Mouse (Mus musculus): ENCODE results near the gene Gm48551.

The Gm48551 gene

DNA sequence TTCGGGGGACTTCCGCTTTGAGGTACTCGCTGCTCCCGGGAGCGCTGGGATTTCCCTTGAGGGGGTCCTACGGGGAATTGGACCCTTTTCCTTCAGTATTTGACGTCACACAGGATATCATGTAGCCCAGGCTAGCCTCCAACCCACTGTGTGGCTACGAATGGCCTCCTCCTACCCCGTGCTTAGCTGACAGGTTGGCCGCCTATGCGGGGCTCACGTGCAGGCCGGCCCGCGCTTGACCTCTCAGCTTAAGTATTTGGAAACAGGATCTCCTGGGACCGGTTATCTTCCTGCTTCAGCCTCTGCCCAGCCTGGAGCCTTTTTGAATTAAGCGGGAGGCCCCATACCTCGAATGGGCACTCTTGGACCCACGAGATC is 328 bp downstream of the Gm48551 start:
- no peak for DNase-seq (ENCODE audit: low spot score in 2 of 2)

DNA sequence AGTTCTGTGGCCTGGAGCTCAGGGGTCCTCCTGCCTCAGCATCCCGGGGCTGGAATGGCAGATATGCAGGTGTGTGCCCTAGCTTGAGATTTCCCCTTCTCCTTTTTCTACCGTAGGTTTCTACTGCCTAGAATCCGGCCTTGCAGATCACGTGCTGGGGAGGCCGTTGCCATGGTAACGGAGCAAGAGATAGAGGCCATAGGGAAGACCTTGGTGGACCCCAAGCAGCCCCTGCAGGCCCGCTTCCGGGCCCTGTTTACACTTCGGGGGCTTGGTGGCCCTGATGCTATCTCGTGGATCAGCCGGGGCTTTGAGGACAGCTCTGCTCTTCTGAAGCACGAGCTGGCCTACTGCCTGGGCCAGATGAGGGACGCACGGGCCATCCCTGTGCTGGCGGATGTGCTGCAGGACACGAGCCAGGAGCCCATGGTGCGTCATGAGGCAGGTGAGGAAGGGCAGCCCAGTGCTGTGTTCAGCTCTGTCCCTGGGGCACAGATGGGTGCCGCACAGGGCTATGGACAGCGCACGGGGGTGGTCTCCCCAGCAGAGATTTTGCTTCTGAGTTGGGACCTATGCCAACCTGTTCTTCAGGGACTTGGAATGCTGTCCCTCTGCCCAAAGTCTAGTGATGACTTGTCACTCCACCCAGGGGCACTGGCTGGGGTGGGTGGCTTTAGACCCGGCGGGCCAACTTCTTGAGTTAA is 1.5 kb downstream of the Gm48551 start:
- DNase-seq (ENCODE audit: low spot score in 2 of 2), result peak in 1 of 2 experiments; percentile 49

DNA sequence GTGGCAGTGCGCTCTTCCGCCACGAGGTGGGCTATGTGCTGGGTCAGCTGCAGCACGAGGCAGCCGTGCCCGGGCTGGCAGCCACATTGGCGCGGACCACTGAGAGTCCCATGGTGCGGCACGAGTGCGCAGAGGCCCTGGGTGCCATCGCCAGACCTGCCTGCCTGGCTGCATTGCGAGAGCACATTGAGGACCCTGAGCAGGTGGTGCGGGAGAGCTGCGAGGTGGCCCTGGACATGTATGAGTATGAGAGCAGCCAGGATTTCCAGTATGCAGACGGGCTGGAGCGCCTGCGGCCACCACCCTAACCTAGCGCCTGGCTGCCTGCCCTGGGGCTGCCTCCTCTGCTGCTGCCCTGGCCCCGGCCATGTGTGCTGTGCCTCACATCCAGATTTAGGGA is 3.5 kb downstream of the Gm48551 start:
- DNase-seq (ENCODE audit: low spot score in 2 of 2), result no peak

DNA sequence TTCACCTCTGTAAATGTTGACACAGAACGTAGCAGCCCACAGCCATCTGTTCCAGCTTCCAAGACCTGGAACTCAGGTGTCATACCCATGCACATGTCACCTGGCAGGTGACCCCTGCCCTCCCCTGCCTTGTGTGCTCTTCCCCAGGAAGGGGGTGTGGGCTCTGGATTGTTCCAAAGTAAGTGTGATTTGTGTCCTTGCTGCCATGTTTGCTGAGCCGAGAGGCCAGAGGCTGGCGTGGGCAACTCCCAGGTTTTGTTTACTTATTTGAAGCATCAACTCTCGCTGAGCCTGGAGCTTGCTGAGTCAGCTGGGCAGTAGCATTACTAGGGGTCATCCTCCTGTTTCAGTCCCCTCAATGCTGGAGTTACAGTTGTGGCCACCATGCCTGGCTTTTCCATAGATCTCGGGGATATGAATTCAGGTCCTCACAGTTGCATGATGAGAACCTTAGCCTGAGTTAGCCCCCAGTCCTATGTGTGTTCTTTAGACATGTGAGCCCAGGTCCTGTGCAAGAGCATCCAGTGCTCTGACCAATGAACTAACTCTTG is 4.3 kb downstream of the Gm48551 start, which contains the start of gene Gm48552:
Gm48552 (plus strand) TSS at position 501 of the 551 bp plus-strand sequence.
- DNase-seq (ENCODE audit: low spot score in 2 of 2), result no peak

DNA sequence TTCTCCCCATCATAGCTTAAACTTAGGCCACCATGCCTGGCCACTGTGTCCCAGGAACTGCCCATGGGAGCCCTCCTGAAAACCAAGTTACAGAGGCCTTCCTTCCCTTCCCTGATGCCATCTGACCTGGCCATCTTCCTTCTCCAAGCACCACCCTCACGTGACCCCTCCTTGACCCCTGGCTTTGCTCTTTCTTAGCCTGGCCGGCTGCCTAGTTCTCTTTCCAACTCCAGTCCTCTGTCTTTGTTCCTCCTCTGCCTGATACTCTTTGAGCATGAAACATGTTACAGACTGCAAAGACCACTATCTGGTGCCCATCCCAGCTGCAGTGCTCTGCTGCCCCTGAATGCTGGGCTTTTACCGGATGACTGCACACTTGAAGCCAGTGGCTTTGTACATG is 5.1 kb downstream of the Gm48551 start:
- no peak for DNase-seq (ENCODE audit: low spot score in 2 of 2)

DNA sequence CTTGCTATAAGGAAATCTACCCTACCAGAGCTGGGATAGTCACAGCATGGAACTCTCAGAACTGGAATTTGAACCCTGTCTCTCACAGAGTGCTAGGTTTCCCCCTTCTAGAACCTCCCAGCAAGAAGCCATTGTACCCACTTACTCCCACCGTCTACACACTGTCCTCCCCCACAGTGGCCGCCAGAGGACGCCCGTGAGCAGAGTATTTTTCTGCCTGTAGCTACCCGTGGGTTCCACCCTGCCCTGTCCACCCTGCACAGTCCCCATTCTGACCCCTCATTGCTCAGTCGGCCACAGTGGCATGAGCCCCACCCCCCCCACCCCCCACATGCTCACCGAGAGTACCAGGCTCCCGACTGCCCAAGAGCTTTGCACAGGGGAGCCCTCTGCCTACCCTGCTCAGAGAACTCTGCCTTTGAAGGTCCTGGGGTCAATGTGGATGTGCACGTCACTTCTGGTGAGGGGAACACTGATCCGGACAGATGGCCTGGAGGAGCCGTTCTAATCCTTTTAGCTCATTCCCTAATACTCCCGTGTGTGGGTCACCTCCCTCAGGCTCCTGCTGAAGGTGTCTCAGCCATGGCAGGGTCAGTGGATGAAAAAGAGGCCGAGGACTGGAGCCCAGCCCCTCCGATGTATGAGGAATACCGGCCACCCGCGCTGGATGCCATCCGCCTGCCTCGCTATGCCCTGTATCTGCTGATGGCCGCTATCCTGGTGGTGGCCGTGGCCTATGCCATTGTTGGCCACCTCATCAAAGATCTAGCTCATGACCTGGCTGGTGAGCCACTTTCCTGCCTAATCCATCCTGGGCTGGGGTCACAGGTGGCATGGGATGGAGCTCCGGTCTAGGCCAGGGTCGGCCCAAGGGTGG is 5.8 kb downstream of the Gm48551 start:
- DNase-seq (ENCODE audit: low spot score in 2 of 2), result peak in 1 of 2 experiments; percentile 85

DNA sequence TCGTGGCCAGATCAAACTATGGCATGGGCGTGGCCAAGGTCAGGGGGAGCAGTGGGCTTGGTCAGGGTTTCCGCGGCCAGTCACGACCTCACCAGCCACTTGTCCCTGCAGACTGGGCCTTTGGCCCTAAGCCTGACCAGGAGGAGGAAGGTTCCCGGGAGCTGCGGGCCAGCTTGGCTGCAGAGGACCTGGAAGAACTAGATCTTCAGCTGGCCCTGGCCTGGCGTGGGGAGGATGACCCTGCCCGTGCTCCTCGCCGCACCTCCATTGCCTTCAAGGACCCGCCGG is 6.4 kb downstream of the Gm48551 start:
- DNase-seq (ENCODE audit: low spot score in 2 of 2), result no peak

DNA sequence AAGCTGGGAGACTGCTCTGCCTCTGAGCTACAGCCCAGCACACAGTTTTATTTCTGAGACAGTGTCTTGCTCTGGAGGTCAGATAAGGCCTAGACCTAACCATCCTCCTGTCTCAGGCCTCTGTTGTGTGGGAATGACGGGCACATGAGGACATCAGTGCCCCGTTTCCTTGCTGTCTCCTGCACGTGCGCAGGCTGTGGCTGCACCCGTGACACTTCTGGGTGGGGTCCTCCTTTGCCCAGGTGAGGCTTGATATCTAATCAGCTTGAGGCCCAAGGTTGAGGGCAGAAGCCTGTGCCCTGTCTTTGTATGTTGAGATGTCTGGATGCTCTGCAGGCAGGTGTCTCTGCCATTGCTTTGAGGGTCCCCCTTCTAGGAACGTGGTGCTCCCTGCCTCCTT is 8.0 kb downstream of the Gm48551 start:
- DNase-seq (ENCODE audit: low spot score in 2 of 2), result no peak

DNA sequence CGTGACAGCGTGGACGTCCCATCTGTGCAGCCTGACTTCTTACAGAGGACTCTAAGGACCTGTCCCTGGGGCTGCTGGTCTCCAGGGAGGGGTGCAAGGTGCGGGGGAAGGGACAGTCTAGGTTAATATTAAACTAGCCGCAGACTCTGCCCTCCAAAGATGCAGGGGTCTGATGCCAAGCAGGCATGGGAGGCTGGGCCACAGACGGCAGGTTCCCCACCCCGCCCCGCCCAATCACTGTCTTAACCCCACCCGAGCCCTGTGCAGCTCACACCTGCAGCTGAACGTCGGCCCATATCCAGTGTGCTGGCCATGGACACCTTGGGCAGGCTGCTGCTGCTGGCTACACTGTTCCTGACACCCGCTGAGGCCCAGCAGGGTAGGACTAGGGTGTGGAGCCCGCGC is 8.5 kb downstream of the Gm48551 start, which contains the start of gene Smim24:
Smim24 (plus strand) TSS at position 271 of the 405 bp plus-strand sequence.
- no peak for DNase-seq (ENCODE audit: low spot score in 2 of 2)

DNA sequence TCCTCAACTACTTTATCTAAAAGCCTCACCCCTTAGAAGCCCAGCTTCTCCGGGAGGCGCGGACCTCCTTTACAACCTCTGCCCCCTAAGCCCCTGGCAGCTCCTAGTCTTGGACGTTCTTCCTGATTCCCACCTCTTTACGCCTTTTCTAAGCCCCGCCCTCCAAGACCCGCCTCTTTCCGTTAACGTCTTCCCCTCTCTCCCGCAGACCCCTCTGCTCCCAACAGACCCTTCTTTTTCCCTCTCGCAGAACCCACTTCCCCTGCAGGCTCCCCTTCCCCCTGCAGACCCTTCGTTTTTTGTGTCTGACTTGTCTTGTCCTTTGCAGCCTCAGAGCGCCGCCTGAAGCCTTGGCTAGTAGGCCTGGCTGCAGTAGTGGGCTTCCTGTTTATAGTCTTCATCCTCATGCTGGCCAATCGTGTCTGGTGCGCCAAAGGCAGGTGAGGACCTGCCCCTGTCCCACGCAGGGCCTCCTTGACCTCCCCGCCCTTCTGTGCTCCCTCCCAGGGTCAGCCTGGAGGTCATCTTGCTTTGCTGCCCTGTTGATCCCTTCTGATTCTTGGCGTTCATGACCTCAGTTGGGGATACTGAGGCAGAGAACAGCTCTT is 9.3 kb downstream of the Gm48551 start:
- DNase-seq (ENCODE audit: low spot score in 2 of 2), result no peak

DNA sequence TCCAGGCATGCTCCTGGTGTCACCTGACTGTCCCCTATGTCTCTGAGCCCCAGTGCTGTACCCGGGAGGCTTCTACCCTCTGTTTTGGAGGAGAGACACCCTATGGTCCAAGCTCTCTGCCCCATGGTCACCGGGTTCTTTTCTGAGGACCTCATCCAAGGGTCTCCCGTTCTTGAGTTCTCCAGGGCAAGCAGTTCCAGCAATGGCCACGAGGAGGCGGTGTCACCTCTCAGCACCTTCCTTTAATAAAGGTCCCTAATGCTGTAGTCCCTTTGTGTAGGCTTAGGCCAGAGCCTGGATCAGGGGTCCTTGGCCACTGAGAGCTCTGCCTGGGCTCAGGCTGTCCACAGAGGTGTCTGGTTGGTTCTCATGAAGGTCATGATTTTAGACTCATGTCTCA is 10.9 kb downstream of the Gm48551 start:
- peak in 1 of 2 experiments; percentile 75 for DNase-seq (ENCODE audit: low spot score in 2 of 2)

DNA sequence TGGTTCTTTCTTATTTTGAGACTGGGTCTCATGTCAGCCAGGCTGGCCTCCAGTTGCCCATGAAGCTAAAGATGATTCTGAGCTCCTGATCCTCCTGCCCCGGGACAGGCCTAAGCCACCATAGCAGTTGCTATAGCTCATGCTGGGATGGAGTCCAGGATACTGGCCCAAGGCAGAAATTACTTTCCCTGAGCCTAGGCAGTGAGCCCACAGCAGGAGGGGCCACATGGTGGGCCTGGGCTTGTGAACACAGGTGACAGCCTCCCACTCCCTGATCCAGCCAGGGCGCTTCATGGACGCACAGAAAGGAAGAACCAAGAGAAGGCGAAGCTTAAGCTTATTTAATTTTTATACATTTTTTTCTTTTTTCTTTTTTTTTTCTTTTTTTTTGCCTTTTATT is 11.6 kb downstream of the Gm48551 start:
- DNase-seq (ENCODE audit: low spot score in 2 of 2), result no peak

DNA sequence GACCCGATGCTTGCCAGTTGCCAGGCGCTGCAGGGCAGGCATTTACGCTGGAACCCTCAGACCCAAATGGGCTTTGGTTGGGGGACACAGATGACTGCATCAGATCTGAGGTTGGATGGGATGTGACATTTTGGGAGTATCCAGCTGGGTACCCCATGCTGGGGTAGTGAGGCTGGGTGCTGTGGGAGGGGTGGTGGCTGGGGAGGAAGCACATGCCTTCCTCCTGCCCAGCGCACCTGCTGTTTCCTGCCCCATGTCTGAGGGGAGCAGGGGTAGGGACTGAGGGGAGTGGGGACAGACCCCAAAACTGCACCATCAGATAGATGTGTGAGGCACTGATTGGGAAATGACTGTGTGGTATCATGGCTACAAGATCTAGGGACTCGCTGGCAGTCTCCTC is 12.5 kb downstream of the Gm48551 start:
- DNase-seq (ENCODE audit: low spot score in 2 of 2), result no peak

DNA sequence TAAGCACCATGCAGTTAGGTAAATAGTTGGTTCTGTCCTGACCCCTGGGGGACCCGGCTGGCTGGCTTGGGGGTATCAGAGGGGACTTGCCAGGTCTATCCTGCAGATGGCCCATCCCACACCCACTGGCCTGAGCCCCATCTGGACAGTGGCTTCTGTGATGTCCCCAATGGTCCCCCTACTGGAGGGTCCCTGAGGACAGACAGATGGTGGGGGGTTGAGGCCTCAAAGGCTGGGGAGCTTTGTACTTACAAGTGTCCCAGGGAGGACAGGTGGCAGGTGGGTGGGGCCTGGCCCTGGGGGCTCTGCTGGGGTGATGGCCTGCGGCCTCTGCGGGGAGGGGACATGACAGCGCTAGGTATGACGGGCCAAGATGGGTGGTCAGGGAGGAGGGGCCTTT is 15.0 kb downstream of the Gm48551 start:
- DNase-seq (ENCODE audit: low spot score in 2 of 2), result no peak

DNA sequence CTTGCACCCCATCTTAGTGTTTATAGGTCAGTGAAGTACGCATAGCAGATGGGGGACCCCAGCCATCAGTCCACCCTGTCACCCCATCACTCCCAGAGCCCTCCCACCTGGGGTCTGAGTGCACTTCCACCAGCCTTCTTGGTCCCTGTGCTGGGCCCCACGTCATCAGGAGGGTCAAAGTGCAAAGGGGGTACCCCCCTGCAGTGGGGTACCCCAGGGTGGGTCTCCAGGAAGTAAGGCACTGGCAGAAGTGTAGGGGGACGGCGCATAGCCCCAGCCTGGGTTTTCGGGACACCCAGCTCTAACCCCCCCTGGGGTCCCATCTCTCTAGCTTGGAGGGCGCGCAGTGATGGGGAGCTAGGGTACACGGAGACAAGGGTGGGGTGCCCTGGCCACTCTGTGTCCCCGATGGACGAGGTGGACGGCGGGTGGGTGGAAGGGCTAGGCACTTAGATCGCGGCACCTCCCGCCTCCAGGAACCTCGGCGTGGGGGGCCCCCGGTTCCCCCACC is 15.6 kb downstream of the Gm48551 start:
- DNase-seq (ENCODE audit: low spot score in 2 of 2), result no peak

DNA sequence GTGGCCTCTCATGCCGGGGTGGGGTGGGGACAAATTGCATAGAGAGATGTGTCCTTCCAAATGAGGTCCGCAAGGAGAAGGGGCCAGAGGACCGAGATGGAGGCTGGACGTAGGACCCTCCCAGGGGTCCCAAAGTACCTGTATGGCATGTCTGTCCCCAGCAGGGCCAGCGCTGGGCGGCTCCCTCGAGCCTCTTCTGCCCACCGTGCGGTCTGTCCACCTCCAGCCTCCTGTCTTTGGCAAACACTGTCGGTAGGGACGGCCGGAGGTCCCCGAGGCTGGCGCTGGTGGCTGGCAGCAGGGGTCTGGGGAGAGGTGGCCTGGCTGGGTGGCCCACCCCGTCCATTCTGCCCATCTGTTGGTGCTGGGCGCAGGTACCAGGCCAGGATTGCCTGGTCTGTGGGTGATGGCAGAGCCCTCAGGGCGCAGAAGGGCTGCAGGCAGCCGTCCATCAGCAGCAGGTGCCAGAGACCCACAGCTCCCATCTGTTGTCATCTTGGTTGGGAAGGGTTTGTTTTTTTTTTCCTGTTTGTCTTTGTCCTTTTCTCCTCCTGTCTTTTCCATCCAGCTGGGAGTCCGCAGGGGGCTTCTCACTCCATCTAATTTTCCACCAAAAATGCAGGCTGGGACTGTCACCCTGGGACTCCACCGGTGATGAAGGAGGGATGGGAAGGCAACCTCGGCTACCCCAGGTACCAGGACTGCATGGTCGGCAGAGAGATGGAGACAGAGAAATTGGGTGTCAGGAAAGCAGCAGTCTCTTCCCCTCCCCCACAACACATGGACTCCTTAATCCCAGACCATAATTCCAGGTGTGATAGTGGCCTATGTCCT is 16.3 kb downstream of the Gm48551 start:
- no peak for DNase-seq (ENCODE audit: low spot score in 2 of 2)

DNA sequence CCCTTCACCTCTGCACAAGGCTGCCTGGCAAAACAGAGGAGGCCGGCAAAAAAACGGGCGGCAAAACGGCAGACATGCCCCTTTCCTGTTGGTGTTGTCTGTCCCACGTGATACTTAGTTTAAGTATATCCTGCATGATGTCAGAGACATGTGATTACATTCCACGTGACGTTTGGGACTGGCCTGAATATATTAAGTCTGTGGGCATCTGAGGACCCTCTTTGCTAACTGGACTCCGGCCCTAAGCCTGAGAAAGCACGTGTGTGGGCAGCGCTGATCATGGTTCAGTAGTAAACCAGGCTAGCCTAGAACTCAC is 16.9 kb downstream of the Gm48551 start:
- DNase-seq (ENCODE audit: low spot score in 2 of 2), result peak in 1 of 2 experiments; percentile 82

DNA sequence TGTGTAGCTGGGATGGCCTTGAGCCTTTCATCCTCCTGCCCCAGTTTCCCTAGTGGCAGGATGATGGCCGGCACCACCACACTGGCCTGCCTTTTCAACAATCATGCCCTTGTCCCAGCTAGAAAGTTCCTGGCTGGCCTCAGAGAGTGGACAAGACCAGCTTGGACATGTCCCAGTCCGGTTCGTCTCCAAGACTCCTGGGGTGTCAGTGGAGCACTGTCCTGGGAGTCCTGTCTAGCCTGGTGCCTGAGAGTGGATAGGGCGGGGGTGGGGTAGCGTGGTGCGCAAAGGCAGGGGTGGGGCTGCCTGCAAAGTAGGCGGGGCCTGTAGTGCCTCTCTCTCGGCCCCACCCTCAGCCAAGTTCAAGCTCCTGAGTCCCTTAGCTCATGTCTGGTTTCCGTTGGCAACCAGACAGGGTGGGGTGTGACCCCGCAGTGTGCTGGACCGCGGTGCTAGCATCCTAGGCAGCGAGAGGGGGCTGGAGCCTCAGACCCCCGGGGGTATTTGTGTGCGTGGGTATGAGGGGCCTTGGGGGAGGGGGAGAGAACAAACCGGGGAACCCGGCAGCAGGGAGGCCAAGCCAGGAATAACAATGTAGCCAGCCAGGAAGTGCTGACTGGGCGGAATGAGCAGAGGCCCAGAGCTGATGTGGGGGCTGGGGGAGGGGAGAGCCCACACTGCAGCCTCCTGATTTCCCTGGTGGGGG is 17.4 kb downstream of the Gm48551 start:
- DNase-seq (ENCODE audit: low spot score in 2 of 2), result peak; percentile 84 to 87

DNA sequence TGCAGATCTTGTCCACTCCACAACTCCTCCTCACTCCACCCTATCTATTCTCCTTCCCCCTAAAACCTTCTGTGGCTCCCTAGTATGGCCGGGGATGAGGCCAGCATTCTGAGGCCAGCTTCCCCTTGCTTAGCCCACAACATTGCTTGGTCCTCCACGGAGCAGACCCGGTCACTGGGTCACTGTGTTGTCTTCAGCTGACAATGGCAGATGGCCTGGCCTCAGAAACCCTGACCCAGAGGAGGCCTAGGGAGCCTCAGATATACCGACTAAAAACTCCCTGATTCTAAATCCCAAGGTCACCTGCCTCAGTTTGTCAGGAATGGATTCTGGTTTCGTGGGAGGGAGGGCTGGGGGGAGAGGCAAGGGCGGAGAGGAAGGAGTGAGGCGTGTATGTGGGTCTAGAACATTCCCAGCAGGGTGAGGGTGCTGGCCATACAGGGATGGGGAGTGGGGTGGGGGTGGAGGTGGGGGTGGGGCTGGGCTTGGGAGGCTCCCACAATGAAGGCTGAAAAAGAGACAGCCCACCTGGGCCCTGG is 18.0 kb downstream of the Gm48551 start:
- DNase-seq (ENCODE audit: low spot score in 2 of 2), result no peak

DNA sequence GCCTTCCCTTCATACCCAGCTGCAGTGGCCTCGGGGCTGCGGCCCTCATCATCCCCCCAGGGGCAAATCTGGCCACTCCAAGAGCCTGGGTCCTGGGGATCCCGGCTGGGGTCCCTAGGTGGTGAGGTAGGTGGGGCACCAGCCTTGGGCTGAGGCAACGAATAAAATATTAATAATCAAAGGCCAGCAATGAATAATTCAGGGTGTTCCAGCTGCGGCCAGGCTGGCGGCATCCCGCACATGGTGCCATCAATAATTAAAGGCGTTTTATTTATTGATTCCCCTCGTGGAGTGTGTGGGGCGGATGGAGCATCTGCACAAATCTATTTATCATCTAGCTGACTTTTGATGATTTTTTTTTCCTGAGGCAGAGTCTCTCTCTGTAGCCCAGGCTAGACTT is 19.2 kb downstream of the Gm48551 start:
- no peak for DNase-seq (ENCODE audit: low spot score in 2 of 2)

DNA sequence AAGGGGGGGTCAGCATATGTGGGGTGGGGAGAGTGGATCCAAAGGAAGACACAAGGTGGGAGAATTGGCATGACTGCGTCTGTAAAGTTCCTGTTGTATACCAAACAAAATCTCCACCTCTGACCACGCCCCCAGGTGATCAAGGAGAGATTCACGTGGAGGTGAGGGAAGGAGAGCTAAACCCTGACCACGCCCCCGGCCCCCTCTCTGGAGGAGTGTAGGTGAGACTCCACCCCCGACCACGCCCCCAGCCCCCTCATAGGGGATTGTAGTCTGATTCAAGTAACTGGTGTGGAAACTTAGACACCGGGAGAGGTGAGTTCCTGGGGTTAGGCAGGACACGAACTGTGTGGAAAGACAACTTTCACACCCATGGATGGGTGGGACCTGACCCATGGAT is 19.8 kb downstream of the Gm48551 start:
- no peak for DNase-seq (ENCODE audit: low spot score in 2 of 2)

Measured in right cerebral cortex, postnatal 10 days (tissue).